Mouse (Mus musculus): Measurements from ENCODE around the gene Olfr239. TPM values are rescaled to one million over a fixed set of nuclear protein-coding genes. Genes with fewer than 3 reads are reported as not detected.

The Olfr239 gene
- not detected for polyA plus RNA-seq (2014; fragmentation: Illumina TruSeq; extraction: RNeasy Lipid Tissue Mini Kit (QIAGEN cat#74804); ENCODE audit: low read depth, low replicate concordance)

DNA sequence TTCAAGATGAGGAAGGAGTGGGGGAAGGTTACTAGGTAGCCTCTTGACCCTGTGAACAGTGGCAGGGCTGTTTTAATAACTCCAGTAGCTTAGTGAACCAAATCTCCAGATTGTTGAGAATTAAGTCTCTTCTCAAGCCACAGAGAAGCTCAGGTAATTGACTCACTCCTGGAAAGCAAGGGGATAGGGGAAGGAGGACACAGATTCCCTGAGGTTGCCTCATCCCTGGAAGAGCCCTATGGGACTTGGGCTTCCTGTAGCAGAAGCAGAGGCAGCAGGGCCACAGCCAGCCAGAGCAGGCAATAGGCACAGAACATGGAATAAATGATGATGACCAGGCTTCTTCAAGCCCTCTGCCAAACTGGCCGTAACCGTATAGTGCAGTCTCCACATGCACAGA lies at the start of gene Olfr239:
Gene Olfr239, plus strand, starts transcription at position 301 of the 400 bp plus-strand sequence.

DNA sequence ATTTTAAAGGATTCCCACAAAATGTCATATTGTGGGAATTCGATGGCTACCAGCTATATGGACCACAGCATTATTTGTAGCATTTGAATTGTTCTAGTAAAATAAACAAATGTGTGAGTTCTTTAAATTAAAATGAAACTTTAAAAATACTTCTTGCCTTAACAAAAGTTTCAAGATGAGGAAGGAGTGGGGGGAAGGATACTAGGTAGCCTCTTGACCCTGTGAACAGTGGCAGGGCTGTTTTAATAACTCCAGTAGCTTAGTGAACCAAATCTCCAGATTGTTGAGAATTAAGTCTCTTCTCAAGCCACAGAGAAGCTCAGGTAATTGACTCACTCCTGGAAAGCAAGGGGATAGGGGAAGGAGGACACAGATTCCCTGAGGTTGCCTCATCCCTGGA lies 23.0 kb upstream of the Olfr239 start, which contains the start of gene Olfr55:
Gene Olfr55, plus strand, starts transcription at position 301 of the 400 bp plus-strand sequence.

DNA sequence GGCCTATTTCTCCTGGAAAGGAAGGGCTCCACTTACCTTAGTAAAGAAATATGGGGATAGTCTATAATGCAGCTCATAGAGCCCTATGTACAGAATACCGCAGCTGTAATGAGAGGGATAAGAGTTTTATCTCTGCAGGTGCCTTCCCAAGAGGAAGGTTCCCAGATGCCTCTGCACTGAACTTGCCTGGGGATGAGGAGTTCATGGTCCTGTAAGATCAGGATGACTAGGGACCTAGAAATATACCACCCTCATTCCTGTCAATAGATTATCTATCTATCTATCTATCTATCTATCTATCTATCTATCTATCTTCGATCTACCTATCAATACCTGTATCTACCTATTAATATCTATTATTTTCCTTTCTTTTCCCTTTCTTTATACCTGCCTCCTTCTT lies 30.5 kb downstream of the Olfr239 start, which contains the start of gene Olfr1564:
Gene Olfr1564, minus strand, starts transcription at position 101 of the 400 bp plus-strand sequence.

Other genes with a start within 250 kb of the Olfr239 start
- 21.9 TPM for gene Cyp4f13, start 243.9 kb upstream of the Olfr239 start, polyA plus RNA-seq (2014; fragmentation: Illumina TruSeq; extraction: RNeasy Lipid Tissue Mini Kit (QIAGEN cat#74804); ENCODE audit: low read depth, low replicate concordance)
- gene Zfp472, start 225.5 kb upstream of the Olfr239 start, polyA plus RNA-seq (2014; fragmentation: Illumina TruSeq; extraction: RNeasy Lipid Tissue Mini Kit (QIAGEN cat#74804); ENCODE audit: low read depth, low replicate concordance), result 5.4 TPM
- 7.5 TPM for gene Zfp952, start 198.2 kb upstream of the Olfr239 start, polyA plus RNA-seq (2014; fragmentation: Illumina TruSeq; extraction: RNeasy Lipid Tissue Mini Kit (QIAGEN cat#74804); ENCODE audit: low read depth, low replicate concordance)
- 5.7 TPM for gene Zfp763, start 157.9 kb upstream of the Olfr239 start, polyA plus RNA-seq (2014; fragmentation: Illumina TruSeq; extraction: RNeasy Lipid Tissue Mini Kit (QIAGEN cat#74804); ENCODE audit: low read depth, low replicate concordance)
- not detected for gene 4921501E09Rik, start 123.2 kb upstream of the Olfr239 start, polyA plus RNA-seq (2014; fragmentation: Illumina TruSeq; extraction: RNeasy Lipid Tissue Mini Kit (QIAGEN cat#74804); ENCODE audit: low read depth, low replicate concordance)
- 8.6 TPM for gene Zfp563, start 102.0 kb upstream of the Olfr239 start, polyA plus RNA-seq (2014; fragmentation: Illumina TruSeq; extraction: RNeasy Lipid Tissue Mini Kit (QIAGEN cat#74804); ENCODE audit: low read depth, low replicate concordance)
- not detected for gene Morc2b, start 51.6 kb upstream of the Olfr239 start, polyA plus RNA-seq (2014; fragmentation: Illumina TruSeq; extraction: RNeasy Lipid Tissue Mini Kit (QIAGEN cat#74804); ENCODE audit: low read depth, low replicate concordance)
- gene Olfr55, start 22.9 kb upstream of the Olfr239 start, polyA plus RNA-seq (2014; fragmentation: Illumina TruSeq; extraction: RNeasy Lipid Tissue Mini Kit (QIAGEN cat#74804); ENCODE audit: low read depth, low replicate concordance), result not detected
- not detected for gene Olfr1564, start 30.4 kb downstream of the Olfr239 start, polyA plus RNA-seq (2014; fragmentation: Illumina TruSeq; extraction: RNeasy Lipid Tissue Mini Kit (QIAGEN cat#74804); ENCODE audit: low read depth, low replicate concordance)
- 13.7 TPM for gene Zfp955a, start 63.8 kb downstream of the Olfr239 start, polyA plus RNA-seq (2014; fragmentation: Illumina TruSeq; extraction: RNeasy Lipid Tissue Mini Kit (QIAGEN cat#74804); ENCODE audit: low read depth, low replicate concordance)
- gene Olfr63, start 73.4 kb downstream of the Olfr239 start, polyA plus RNA-seq (2014; fragmentation: Illumina TruSeq; extraction: RNeasy Lipid Tissue Mini Kit (QIAGEN cat#74804); ENCODE audit: low read depth, low replicate concordance), result not detected
- 7.9 TPM for gene Zfp955b, start 98.2 kb downstream of the Olfr239 start, polyA plus RNA-seq (2014; fragmentation: Illumina TruSeq; extraction: RNeasy Lipid Tissue Mini Kit (QIAGEN cat#74804); ENCODE audit: low read depth, low replicate concordance)
- gene Zfp81, start 167.6 kb downstream of the Olfr239 start, polyA plus RNA-seq (2014; fragmentation: Illumina TruSeq; extraction: RNeasy Lipid Tissue Mini Kit (QIAGEN cat#74804); ENCODE audit: low read depth, low replicate concordance), result 8.5 TPM
- gene Zfp101, start 203.3 kb downstream of the Olfr239 start, polyA plus RNA-seq (2014; fragmentation: Illumina TruSeq; extraction: RNeasy Lipid Tissue Mini Kit (QIAGEN cat#74804); ENCODE audit: low read depth, low replicate concordance), result 14.7 TPM
- not detected for gene Actl9, start 241.6 kb downstream of the Olfr239 start, polyA plus RNA-seq (2014; fragmentation: Illumina TruSeq; extraction: RNeasy Lipid Tissue Mini Kit (QIAGEN cat#74804); ENCODE audit: low read depth, low replicate concordance)

Measured in liver, adult 10 weeks (tissue).